8 mouse cellular contexts compared by ENCODE assay signal in the genomic region with DNA sequence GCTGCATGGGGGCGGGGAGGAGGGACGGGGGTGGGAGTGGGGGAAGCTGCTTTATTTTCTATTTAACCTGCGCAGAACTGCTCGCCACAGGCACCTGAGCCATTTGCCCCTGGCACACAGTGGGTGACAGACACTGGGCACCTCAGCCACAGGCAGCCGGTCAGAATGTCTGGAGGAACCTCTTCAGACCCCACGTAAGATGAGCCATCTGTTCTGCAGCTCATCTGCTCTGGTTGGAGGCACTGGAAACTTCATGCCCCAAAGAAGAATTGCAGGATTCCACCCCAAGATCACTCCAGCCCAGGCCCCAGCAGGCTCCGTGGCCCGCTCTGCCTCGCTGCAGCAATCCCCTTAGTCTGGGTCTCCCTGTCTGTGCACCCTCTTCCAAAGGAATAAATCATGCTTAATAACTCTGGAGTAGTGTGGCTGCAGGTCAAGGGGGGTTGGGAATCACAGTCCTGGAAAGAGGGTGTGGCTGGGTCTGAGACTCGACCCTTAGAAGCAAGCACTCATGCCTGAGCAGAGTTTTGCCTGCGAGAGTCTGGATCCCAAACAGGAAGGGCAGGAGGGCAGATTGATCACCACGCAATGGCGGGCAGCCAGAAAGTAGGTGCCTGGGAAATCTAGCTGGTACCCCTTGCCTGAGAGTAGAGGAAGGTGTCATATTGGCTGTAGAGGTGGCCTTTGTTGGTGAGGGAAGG. TPM values are rescaled to one million over a fixed set of nuclear protein-coding genes. Genes with fewer than 3 reads are reported as not detected.
A peak's percentile ranks its signal among the peaks of the same experiment; 100 is the strongest.
DNase-seq lines count a peak whose midpoint lies in the region; ATAC-seq and TF ChIP-seq lines count a peak whose summit lies in the region.

No protein-coding gene starts in this region.

- peak overlapping the region; percentile 44 for H3K4me2 ChIP-seq in kidney, embryonic 14.5 days (replicated peaks; ENCODE audit: low read depth, low read length)
- H3K4me2 ChIP-seq in midbrain, embryonic 15.5 days: peak overlapping the region; percentile 60

- H3K4me3 ChIP-seq in kidney, embryonic 14.5 days (ENCODE audit: low read length): peak overlapping the region; percentile 18; the same call in 1 of the 2 replicates
- H3K4me3 ChIP-seq in cortical plate, adult 2 months (ENCODE audit: insufficient read depth, low read length): peak overlapping the region; percentile 45; the same call in 1 of the 2 replicates
- H3K4me3 ChIP-seq in midbrain, embryonic 15.5 days: peak overlapping the region; percentile 31

- no peaks in the 10 kb centered on the region for H3K9me3 ChIP-seq in kidney, embryonic 14.5 days (ENCODE audit: control insufficient read depth, low read length)
- H3K9me3 ChIP-seq in midbrain, embryonic 15.5 days: no peaks in the 10 kb centered on the region

- no peak for TF ChIP-seq CTCF in cortical plate, adult 2 months (IDR thresholded peaks at IDR 0.05; ENCODE audit: extremely low read depth, insufficient read depth, low read length)

- WGBS in kidney, embryonic 14.5 days: 12% methylated on average over 13 of the region's 13 CpGs
- 38% methylated on average over 13 of the region's 13 CpGs for WGBS in midbrain, embryonic 15.5 days

- peak overlapping the region; percentile 36 for H3K9ac ChIP-seq in kidney, embryonic 14.5 days (ENCODE audit: low read depth, low read length)
- peak overlapping the region; percentile 27; the same call in 1 of the 2 replicates for H3K9ac ChIP-seq in midbrain, embryonic 15.5 days

- H3K27ac ChIP-seq in kidney, embryonic 14.5 days (ENCODE audit: low read depth, low read length): peak overlapping the region; percentile 90
- H3K27ac ChIP-seq in cortical plate, adult 2 months (ENCODE audit: insufficient read depth, low read length): no peak overlapping the region
- H3K27ac ChIP-seq in midbrain, embryonic 15.5 days: peak overlapping the region; percentile 88

- no peaks in the 10 kb centered on the region for H3K27me3 ChIP-seq in kidney, embryonic 14.5 days (ENCODE audit: control insufficient read depth, insufficient read depth, low read length)
- 0 out of 2 replicates have a peak, but pooled peaks cover 3% of the 10 kb centered on the region for H3K27me3 ChIP-seq in midbrain, embryonic 15.5 days (replicated peaks)

- TF ChIP-seq POLR2A in cortical plate, adult 2 months (IDR thresholded peaks at IDR 0.05; ENCODE audit: extremely low read depth, insufficient read depth, low read length): no peak

- no peaks in the 10 kb centered on the region; the same call in 1 of the 2 replicates for H3K36me3 ChIP-seq in kidney, embryonic 14.5 days (ENCODE audit: control insufficient read depth, insufficient read depth, low read length)
- H3K36me3 ChIP-seq in midbrain, embryonic 15.5 days (replicated peaks): no peaks in the 10 kb centered on the region

- no peak for DNase-seq in kidney, adult 18-20 months
- DNase-seq in induced T-regulatory cell, adult 2 months (ENCODE audit: low read depth): peak; percentile 42
- DNase-seq in adipocyte (ENCODE audit: low spot score): no peak
- DNase-seq in right cerebral cortex, postnatal 25 days: no peak
- no peak for DNase-seq in embryo, embryonic 9.5 days (ENCODE audit: extremely low spot score)

- H3K4me1 ChIP-seq in kidney, embryonic 14.5 days (ENCODE audit: control insufficient read depth, insufficient read depth, low read length): peaks cover 50% of the 10 kb centered on the region
- H3K4me1 ChIP-seq in cortical plate, adult 2 months (ENCODE audit: control insufficient read depth, insufficient read depth, low read length): peaks cover 7% of the 10 kb centered on the region; the same call in 1 of the 2 replicates
- peaks cover 25% of the 10 kb centered on the region for H3K4me1 ChIP-seq in midbrain, embryonic 15.5 days

- ATAC-seq in kidney, embryonic 14.5 days (ENCODE audit: low FRiP score, low TSS enrichment): peak; percentile 14
- peak; percentile 9 for ATAC-seq in midbrain, embryonic 15.5 days (replicated peaks)

RNA-seq across cellular contexts. Expression of gene Emp3, which starts 4.0 kb away (rescaled TPM):
- polyA plus RNA-seq in kidney, embryonic 14.5 days (2014; fragmentation: Nextera tagmentation; extraction: Ambion mirVana): 171 and 182 TPM in 2 replicates
- polyA plus RNA-seq in cortical plate, adult 2 months (2012; rRNA removed): 8.9 and 10.4 TPM in 2 replicates
- polyA plus RNA-seq in midbrain, embryonic 15.5 days (2015; fragmentation: Nextera tagmentation; extraction: Ambion mirVana): 35.2 and 40.3 TPM in 2 replicates

RNA-seq across cellular contexts. Expression of gene Ccdc114, which starts 6.7 kb away (rescaled TPM):
- 8.0 and 10.0 TPM in 2 replicates for polyA plus RNA-seq in kidney, embryonic 14.5 days (2014; fragmentation: Nextera tagmentation; extraction: Ambion mirVana)
- polyA plus RNA-seq in cortical plate, adult 2 months (2012; rRNA removed): 3.0 and 3.9 TPM in 2 replicates
- 6.0 TPM in 2 replicates for polyA plus RNA-seq in midbrain, embryonic 15.5 days (2015; fragmentation: Nextera tagmentation; extraction: Ambion mirVana)

RNA-seq across cellular contexts. Expression of gene Tmem143, which starts 20.4 kb away (rescaled TPM):
- 4.5 and 5.0 TPM in 2 replicates for polyA plus RNA-seq in kidney, embryonic 14.5 days (2014; fragmentation: Nextera tagmentation; extraction: Ambion mirVana)
- polyA plus RNA-seq in cortical plate, adult 2 months (2012; rRNA removed): 32.5 and 35.0 TPM in 2 replicates
- polyA plus RNA-seq in midbrain, embryonic 15.5 days (2015; fragmentation: Nextera tagmentation; extraction: Ambion mirVana): 7.7 and 10.2 TPM in 2 replicates

RNA-seq across cellular contexts. Expression of gene Syngr4, which starts 20.6 kb away (rescaled TPM):
- 0.90 and 2.1 TPM in 2 replicates for polyA plus RNA-seq in kidney, embryonic 14.5 days (2014; fragmentation: Nextera tagmentation; extraction: Ambion mirVana)
- polyA plus RNA-seq in cortical plate, adult 2 months (2012; rRNA removed): 0.31 TPM in 1 of 2 replicates, not detected in the other
- polyA plus RNA-seq in midbrain, embryonic 15.5 days (2015; fragmentation: Nextera tagmentation; extraction: Ambion mirVana): 0.22 TPM in 1 of 2 replicates, not detected in the other

RNA-seq across cellular contexts. Expression of gene Grin2d, which starts 39.0 kb away (rescaled TPM):
- 0.28 and 0.37 TPM in 2 replicates for polyA plus RNA-seq in kidney, embryonic 14.5 days (2014; fragmentation: Nextera tagmentation; extraction: Ambion mirVana)
- polyA plus RNA-seq in cortical plate, adult 2 months (2012; rRNA removed): 9.0 and 10.0 TPM in 2 replicates
- 2.7 and 3.9 TPM in 2 replicates for polyA plus RNA-seq in midbrain, embryonic 15.5 days (2015; fragmentation: Nextera tagmentation; extraction: Ambion mirVana)
